Mouse (Mus musculus) T-helper 1 cell (primary cell): Measurements from ENCODE around the gene Tprkb.
"Not testable (repeated sequence)": the region's sequence is repeated elsewhere in the genome, so short reads cannot be mapped to it uniquely, and the experiment has no call there.

Experiments
- in situ Hi-C: fragments of 300-600 bp; cut with MboI, MseI; formaldehyde crosslinking; loops from one replicate; pipeline ENCODE4 v1.15.1; 2025; ENCODE audit warnings: high pct_unique_total_duplicates

The Tprkb gene

GRCm38 (mm10) chr6:85969889-85970288, 58.2 kb downstream of the Tprkb start:
- in situ Hi-C loops: loop anchor here (10.0 to 25.0 kb wide), 2 partner anchors 515 to 1567 kb away; partner anchors contain the start of genes Arhgap25, Cct7 and Pradc1

GRCm38 (mm10) chr6:85972699-85973098, 61.0 kb downstream of the Tprkb start:
- in situ Hi-C loops: loop anchor here (25.0 kb wide), 1 partner anchor 1565 kb away; the partner anchor contains the start of gene Arhgap25

- in situ Hi-C loops: loop anchor here (25.0 kb wide), 1 partner anchor 1564 kb away; the partner anchor contains the start of gene Arhgap25
These were observed 61.7 kb downstream of the Tprkb start for GRCm38 (mm10) chr6:85973336-85973735.

- in situ Hi-C loops: loop anchor here (25.0 kb wide), 1 partner anchor 1562 kb away; the partner anchor contains the start of gene Arhgap25
These were observed 63.4 kb downstream of the Tprkb start for GRCm38 (mm10) chr6:85974941-85975617.

GRCm38 (mm10) chr6:85975761-85976160, 64.1 kb downstream of the Tprkb start:
- in situ Hi-C loops: no loop called here

GRCm38 (mm10) chr6:85976242-85976641, 64.6 kb downstream of the Tprkb start:
- in situ Hi-C loops: no loop called here

- in situ Hi-C loops: not testable (repeated sequence)
These were observed 67.1 kb downstream of the Tprkb start for GRCm38 (mm10) chr6:85978736-85979135.
